Mouse (Mus musculus): ENCODE measurements at regions not wholly inside any gene's neighbourhood (a gene's known extent, or its start where the extent isn't known, plus 50 kb on each side); places are given as distances from the start of the nearest gene placed in this dataset.

DNA sequence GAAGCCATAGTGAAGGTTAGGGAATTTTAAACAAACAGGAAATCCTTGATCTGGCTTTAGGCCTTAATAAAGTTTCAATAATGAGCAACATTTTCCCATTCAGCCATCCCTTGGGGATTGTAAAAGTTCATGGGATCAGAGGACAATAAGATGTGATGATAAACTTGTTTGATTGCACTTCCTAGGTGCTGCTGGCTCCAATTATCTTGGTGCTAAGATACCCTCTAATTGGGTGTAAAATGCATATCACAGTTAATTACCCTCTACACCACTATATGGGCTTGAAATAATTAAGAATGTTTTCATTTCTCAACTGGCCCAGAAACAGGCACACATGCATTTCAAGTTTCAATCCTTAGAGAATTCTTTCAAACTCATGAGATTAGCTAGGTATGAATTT is 55.4 kb upstream of the Flrt2 start:
- no peak for TF ChIP-seq CTCF (IDR thresholded peaks at IDR 0.05; ENCODE audit: borderline replicate concordance, insufficient read depth, low read depth, low read length)
- no peak for TF ChIP-seq POLR2A (IDR thresholded peaks at IDR 0.05; ENCODE audit: borderline replicate concordance, insufficient read depth, low read length)
